Mouse (Mus musculus) heart, postnatal 4 days (tissue): ENCODE data around the gene Iqschfp. TPM values are rescaled to one million over a fixed set of nuclear protein-coding genes. Genes with fewer than 3 reads are reported as not detected.

Experiments
- DNase-seq: peaks from one replicate; pipeline ENCODE4 v3.0.0; 2021
- total RNA-seq, 2 experiments: library from RNA; stranded (reverse); gene quantifications; 2 replicates each; pipeline ENCODE4 v1.2.3; 2021

The Iqschfp gene
- total RNA-seq, 2 experiments from 2014 or later, result not detected

DNA sequence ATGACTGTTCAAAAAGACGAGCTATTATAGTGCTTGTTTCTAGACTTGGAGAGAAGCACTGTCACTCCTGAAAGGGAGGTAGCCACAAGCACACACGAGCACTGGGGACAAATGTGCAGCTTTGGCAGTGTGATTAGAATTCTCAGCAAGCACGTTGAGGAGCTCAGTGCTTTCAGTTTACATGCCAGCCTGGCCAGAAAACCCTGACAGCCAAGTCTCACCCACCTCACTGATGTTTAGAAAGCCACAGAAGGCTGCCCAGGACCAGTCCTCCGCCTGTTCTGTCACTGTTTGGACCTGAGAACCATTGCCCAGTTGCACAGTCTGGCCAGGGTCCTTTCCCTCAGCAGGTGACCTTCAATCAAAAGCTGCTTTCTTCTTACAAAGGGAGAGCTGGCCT, 768.5 kb downstream of the Iqschfp start:
- DNase-seq, result no peak

DNA sequence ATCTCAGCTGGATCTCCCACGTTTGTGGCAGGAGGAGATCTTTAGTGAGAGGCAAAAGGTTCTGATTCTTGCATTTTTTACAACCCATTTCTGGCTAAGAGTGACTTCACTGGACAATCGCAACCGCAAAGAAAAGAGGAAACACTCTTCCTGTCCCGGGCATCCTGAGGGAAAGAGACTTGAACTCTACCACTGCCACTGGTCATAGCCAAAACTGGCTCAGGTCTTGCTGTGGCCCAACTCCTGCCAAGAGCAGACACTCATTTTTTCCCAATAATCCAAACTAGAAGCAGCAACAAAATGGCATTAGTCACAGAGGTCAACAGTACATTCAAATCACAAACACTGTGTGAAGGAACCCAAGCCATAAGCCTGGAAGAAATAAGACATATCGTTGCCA, 770.4 kb downstream of the Iqschfp start:
- DNase-seq, result no peak

DNA sequence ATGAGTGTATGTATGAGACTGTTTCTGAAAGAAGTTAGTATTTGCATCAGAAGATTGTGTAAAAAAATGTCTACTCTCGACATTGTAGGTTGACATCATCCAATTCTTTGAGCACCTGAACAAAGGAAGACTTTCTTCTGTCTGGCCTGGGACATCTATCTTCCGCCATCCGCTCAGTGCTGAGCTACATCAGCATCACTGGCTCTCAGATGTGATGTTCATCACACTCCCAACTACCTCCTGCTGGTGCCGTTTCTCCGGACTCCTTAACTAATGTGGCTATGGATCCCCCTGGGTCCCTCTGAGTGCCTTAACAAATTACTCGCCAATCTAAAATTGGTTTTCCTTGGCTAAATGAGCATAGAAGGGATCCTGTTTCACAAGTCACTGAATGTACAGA, 772.3 kb downstream of the Iqschfp start:
- DNase-seq, result no peak

- no peak for DNase-seq
Measured at GRCm38 (mm10) chr3:68666377-68666776, 774.3 kb downstream of the Iqschfp start.

DNA sequence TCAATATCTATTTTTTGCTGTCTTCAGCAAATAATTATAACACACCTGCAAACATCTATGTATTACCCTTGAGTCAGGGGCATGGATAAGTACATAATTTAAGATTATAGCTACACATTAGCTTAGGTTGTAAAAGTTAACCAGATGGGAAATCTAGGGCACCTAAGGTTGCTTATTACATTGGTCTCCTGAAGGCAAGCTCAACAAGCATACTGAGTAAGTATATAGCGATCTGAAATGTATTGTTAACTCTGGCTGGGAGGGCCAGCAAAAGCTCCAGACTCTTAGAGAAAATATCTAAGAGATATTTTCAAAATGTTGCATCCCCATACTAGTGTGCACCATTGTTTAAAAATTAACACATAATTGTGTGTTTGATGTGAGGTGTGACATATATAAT, 775.8 kb downstream of the Iqschfp start:
- no peak for DNase-seq

DNA sequence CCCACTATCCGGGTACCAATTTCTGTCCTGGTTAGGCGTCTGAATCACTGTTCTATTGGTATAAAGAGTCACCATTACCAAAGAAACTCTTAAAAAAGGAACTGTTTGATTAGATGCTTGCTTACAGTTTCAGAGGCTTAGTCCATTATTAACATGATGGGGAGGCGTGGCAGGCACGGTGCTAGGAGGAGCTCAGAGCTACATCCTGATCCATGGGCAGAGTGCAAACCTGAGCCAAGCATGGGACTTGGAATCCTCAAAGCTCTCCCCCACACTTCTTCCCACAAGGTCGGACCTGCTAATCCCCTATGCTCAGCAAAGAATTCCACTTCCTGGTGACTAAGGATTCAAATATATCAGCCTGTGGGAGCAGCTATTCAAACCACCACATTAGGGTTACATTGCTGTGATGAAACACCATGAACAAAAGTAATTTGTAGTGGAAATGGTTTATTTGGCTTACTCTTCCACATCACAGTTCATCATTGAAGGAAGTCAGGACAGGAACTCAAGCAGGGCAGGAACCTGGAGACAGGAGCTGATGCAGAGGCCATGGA, 777.5 kb downstream of the Iqschfp start:
- no peak for DNase-seq

DNA sequence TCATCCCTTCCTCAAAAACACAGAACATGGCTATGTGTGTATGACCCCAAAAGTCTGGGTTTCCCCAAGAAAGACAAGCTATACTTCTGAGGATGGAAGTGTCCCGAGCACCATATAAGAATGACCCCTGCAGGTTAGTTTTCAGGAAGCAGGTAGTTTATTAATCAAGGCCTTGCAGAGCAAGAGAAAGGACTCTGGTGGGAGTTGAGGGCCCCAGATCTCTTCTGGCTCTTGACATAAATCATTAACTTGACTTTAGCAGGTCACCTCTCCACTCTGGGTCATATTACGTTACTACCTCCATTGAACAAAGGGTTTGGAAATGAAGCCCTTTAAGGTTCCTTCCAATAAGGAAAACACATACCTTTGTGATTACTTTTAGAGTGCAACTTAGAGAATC, 782.7 kb downstream of the Iqschfp start:
- no peak for DNase-seq

DNA sequence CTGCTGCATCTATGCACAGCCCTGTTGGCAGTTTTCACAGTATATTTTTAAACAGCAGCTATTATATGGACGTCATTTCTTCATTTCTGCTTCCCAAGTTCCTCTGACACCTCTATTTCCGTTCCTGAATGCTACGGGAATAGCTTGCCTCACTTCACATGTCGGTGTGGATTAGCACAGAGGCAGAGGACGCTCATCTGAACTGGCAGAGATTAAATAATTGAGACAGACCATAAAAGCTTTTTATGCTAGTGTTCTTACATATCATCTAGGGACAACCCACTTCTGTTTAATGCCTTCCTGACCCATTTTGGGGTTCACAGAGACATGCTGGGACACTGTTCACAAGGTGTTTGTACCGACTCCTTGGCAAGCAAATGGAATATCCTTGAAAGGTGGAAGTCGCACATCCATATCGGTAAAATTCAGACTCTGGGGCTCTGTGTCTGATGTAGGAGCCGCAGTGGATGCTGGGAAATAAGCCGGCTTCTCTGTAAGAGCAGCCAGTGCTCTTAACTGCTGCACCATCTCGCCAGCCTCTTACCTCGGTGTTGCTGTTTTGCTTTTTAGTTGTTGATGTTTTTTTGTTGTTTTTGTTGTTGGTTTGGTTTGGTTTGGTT, 783.3 kb downstream of the Iqschfp start:
- DNase-seq, result no peak

Other genes starting within 250 kb of the Iqschfp start
- gene Iqcj, start within 50 bp of the Iqschfp start, total RNA-seq, result not detected
- gene Schip1, start 172.6 kb downstream of the Iqschfp start, total RNA-seq, result 10 to 100 TPM; 94.7 to 98.3 TPM